Mouse (Mus musculus): ENCODE measurements around the gene Tenm4.
A peak's percentile ranks its signal among the peaks of the same experiment; 100 is the strongest.

Tenm4 gene

GRCm38 (mm10) chr7:96259630-96260029 is 88.6 kb downstream of the Tenm4 start:
- no peak for DNase-seq

GRCm38 (mm10) chr7:96262182-96262581 is 91.1 kb downstream of the Tenm4 start:
- DNase-seq: no peak

DNA sequence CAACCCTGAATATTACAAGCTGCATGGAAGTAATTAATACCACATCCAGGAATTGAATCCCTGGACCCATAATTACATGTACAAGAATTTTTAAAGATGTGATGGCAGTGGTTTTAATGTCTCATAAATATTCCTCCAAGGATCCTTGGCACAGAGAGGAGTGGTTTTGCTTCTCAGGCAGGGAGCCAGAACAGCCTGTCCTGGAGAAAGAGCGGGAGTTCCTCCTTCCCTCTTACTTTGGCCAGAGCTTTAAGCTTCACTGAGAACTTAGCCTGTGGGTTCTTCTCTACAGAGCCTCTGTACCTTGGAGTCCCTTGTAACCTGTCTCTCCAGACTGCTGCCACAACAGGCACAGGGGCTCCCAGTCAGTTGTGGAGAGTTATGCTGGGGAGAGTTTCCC is 94.9 kb downstream of the Tenm4 start:
- no peak for DNase-seq

DNA sequence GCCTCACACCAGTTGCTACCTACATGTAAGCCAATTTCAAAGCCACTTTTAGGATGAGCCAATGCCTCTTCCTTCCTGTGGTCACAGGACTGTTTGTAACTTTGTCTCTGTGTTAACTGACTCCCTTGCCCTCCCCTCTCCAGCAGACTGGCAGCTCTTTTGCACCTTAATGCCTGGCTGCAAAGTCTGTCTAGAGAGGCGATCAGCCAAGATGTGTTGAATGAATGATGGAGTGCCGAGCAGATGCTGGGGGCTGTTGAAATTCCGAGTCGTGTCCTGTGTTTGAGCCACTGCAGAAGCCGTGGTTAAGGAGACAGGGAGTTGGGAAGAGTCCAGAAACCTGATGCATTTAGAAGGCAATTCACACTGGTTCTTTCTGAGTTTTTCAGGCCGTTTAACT is 96.2 kb downstream of the Tenm4 start:
- DNase-seq: no peak

DNA sequence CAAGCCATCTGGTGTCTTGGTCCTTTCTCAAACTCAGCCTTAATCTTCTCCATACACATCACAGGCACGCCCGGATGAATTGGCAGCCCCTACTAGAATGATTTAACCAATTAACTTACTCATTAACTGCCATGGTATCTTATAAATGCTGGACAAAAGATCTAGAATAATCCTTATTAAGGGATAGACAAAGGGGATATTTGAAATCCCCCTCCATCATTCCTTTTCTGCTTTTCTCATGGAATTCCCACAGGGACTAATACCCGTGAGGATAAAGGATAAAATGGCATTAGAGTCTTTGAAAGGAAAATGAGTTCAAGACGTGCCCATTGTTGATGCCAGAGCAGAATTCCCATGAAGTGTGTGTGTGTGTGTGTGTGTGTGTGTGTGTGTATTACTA is 99.6 kb downstream of the Tenm4 start:
- no peak for DNase-seq

- no peak for DNase-seq
These were observed 101.0 kb downstream of the Tenm4 start for GRCm38 (mm10) chr7:96272068-96272467.

DNA sequence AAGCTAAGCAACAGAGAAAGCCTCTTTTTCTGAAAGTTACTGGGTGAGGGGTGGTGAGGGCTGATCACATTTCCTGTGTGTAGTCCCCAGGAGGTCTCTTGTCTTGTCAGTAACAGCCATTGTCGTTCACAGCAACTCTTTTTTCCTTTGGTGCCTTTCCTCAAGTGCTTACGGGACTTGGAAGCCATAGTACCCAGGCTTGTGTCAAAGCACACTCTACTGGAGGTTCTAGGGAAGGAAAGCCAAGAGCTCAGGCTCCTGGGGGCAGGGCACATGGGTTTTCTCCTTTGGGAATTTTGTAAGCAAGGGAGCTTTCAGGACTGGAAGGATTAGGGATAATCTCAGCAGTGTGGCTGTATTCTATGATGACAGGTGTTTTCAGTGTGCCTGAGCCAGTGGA is 103.4 kb downstream of the Tenm4 start:
- DNase-seq: no peak

GRCm38 (mm10) chr7:96277550-96277949 is 106.5 kb downstream of the Tenm4 start:
- DNase-seq: no peak

GRCm38 (mm10) chr7:96278378-96278777 is 107.3 kb downstream of the Tenm4 start:
- DNase-seq: no peak

DNA sequence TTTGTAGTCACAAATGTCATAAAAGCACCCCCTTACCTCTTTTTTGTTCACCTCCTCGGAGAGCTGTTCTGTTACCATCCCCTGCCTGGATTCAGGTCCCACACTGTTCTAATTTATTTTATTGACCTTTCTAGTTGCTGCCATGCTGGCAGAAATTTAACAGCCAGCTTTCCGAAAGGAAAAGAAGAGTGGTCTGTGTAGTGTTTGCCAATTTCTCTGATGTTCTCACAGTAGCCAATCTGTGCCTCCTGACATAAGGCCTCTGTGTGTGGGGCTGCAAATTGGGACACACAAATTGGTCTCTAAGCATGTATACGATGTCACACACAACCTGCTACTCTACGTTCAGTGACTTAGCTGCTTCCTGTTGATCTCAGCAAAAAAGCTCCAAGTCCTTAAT is 109.7 kb downstream of the Tenm4 start:
- DNase-seq: no peak

DNA sequence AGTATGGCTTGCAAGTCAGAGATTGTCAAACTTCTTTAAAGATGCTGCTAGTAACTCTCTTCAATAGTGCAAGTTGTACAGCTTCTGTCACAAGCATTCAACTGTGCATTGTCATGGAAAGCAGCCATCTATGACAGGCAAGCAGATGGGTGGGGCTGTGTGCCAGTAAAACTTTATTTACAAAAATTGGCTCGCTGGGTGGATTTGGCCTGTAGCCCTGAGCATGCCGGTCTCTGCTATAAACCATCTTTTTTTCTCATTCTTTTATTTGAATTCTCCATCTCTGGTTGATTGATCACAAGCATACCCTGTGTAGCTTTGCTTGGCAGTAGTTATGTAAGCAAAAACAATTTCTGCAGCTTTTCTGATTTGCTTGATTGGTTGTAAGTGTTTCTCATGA is 119.5 kb downstream of the Tenm4 start:
- no peak for DNase-seq

DNA sequence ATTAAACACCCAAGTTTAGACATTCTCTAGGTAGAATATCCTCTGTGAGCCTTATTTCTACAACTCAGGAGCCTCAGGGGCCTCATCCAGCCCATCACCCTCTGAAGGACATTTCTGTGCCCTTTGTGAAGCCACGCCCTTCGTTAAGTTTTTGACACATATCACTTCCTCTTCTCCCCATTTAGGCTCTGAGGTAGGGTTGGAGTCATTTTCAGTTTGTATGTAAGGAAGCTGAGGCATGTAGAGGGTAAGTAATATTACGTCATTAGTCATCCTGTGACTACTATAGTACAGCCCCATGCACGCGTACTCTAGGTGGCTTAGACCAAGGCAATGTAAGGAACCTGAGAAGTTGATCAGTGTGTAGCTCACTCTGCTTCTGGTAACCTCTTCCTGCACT is 124.9 kb downstream of the Tenm4 start:
- no peak for DNase-seq

DNA sequence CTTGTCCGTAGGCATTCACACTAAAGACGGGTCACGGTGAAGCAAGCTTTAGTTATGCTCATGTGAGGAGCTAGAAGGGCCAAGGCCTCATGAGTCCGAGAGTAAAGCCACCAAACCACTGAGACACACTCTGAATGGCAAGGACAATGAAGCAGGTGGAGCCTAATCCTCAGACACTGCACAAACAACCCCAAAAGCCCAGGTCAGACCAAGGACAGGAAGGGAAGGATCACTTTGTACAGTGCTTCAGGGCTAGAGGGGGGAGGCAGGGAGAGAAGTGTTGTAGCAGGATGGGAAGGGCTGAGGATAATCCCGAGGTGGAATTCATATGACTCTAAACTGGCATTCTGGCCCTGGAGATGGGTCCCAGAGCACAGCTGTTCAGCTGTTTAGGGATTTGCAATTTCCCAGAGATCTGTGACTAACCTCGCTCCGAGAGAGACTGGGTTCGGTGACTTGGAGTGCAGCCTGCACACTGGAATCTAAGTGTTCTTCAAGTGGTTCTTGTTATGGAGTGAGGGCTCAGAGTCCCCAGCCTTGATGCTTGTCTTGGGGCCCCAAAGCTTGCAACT is 129.9 kb downstream of the Tenm4 start:
- no peak for DNase-seq

DNA sequence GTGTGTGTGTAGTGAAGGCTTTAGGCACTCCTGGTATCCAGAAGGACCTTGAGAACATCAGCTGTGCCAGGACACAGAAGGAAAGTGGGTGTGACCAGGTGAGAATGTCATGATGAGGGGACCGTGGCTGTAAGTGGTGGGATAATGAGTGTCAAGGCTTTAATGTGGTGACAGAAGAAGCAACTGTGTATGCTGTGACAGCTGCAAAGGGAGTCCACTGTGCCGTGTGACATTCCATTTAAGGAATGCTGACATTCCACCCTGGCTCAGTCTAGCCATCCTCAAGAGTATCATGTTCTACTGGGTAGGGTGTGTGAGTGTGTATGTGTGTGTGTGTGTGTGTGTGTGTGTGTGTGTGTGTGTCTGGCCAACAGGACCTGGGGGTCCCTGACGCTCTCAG is 130.8 kb downstream of the Tenm4 start:
- no peak for DNase-seq

- no peak for DNase-seq
These were observed 132.9 kb downstream of the Tenm4 start for GRCm38 (mm10) chr7:96303963-96304362.

- DNase-seq: no peak
These were observed 134.4 kb downstream of the Tenm4 start for GRCm38 (mm10) chr7:96305382-96305935.

DNA sequence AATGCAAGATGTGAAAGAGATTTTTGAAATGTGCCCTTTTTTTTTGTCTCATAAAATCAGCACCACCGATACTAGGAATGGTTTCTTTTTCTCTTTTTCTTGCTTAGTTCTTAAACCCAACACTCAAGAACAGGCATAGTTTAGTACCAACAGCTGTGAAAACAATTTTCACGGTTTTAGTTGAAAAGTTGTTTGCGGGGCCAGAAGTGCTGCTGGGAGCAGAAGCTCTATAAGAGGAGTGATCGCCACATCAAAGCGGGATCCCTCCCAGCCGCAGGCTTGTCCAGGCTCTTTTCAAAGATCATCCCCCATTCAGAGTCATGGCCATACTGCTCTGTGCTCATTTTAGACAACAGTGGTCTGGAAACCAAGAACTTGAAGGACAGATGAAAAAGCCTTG is 137.1 kb downstream of the Tenm4 start:
- DNase-seq: no peak

DNA sequence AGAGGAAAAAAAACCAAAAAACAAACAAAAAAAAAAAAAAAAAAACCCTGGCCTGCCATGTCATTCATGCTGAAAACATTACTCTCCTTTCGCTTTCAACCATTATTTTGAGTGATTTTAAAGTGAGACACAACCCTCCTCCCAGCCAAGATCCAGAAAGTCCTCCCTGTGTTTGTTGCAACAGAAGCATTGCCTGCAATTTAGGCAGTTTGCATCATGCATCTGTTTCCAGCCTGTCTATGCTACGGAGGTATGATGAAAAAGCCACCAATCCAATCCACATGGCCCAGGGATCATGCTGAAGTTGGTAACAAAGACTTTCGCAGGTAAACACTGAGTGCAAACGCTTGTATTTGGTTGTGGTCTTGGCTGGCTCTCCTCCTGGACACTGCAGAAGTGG is 158.3 kb downstream of the Tenm4 start:
- DNase-seq: no peak

- DNase-seq: peak; percentile 25
These were observed 160.1 kb downstream of the Tenm4 start for GRCm38 (mm10) chr7:96331186-96331585.

DNA sequence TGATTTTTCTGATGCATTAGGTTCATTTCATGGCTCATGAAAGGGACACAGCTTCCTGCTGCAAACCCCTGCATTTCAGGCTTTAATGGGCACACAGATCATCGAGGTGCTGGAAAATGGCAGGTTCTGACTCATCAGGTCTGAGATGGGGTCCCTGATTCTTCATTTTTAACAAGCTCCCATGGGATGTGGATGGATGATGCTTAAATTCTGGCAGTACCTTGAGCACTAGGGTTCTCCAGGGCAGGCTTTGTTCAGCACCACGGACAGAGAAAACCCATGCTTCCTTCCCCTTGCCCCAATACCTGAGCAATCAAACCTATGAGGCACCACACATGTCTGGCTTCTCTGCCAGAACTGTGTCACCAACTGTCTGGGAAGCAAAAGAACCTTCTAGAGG is 163.3 kb downstream of the Tenm4 start:
- peak; percentile 14 for DNase-seq

DNA sequence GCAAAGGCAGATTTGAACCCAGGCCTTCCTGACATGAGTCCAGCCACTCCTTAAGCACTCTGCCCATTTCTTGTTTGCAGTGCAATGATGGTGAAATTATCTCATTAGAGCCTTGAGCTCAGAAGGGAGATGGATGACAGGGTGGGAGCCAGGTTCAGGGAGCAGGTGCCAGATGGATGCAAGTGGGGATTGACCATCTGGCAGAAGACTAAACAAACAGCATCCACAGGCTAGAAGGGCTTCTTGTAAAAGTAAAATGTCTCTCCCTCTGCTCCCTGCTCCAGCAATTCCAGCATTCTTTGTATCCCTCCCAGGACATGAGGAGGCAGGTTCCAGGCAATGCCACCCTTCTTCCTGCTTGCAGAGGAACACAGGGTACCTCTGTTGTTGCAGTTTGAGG is 165.3 kb downstream of the Tenm4 start:
- DNase-seq: no peak

DNA sequence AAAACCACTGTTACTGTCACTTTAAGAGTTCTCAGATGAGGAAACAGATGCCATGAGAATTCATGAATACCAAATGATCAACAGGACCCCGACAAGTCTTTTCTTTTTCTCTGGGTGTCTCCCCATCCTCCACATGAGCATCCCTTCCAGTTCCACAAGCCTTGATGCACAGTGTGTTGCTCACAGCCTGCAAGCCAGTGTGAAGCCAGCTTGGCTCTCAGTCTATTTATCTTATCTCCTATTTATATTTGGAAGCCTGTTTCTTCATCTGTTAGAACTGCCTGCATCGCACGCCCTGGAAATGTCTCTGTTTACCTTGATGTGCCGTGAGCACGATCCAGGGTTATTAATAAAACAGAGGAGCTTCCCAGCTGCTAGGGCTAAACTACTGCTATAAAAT is 169.8 kb downstream of the Tenm4 start:
- DNase-seq: no peak

DNA sequence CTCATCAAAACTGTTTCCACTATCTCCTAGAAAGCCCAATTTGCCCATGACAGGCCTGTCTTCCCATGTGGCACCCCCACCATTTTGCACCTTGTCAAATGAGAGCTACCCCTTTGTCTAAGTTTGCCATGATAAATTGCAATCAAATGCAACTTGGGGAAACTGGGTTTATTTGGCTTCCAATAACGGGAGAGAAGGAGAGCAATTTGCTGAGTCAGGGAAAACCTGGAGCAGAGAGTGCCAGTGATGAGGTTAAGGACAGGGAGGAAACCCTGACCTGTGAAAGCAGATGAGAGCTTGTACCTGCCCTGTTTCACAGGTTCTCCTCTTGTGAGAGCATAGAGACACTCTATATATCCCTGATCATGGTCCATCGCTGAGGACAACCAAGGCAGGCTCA is 170.4 kb downstream of the Tenm4 start:
- DNase-seq: no peak

GRCm38 (mm10) chr7:96342996-96343395 is 171.9 kb downstream of the Tenm4 start:
- DNase-seq: no peak

- DNase-seq: no peak
These were observed 172.6 kb downstream of the Tenm4 start for GRCm38 (mm10) chr7:96343667-96344066.

DNA sequence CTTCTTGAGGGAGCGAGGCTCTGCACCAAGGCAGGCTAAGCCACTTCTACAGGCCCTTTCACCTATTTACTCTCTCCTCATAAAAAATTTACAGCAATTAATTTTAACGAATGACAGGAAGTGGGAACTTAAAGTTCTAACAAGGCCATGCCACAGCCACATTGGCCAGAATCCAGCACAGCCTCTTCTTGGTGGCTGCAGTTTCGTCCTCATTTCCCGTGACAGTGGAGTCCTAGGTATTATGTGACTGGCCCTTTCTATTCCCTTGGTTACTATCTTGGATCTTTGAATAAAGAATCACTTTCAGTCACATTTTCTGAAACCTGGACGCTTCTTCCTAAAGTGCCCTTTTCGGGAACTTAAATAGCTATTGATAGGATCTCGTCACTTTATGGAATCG is 181.6 kb downstream of the Tenm4 start:
- DNase-seq: no peak
